Mouse (Mus musculus): ENCODE results near the gene Hoxd3.

The Hoxd3 gene

DNA sequence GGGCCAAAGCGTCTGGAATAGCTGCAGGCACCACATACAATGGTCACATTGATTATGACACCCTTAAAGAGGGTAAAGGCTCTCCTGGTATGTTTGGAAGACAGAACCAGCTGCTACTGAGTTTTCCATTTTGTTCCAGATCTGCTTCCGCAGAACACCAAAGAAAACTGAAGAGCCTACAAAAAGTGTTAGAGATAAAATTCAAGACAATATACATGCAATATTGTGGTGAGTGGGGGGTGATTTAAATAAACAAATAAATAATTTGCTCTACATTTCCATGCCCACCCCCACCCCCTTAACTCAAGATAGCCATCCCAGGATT is 27.7 kb downstream of the Hoxd3 start:
- ATAC-seq (ENCODE audit: insufficient number of reproducible peaks, low FRiP score, low TSS enrichment), result no peak

GRCm38 (mm10) chr2:74739869-74740268 is 28.1 kb downstream of the Hoxd3 start:
- no peak for ATAC-seq (ENCODE audit: insufficient number of reproducible peaks, low FRiP score, low TSS enrichment)

- ATAC-seq (ENCODE audit: insufficient number of reproducible peaks, low FRiP score, low TSS enrichment), result no peak
Measured at GRCm38 (mm10) chr2:74740311-74741091, 28.8 kb downstream of the Hoxd3 start.

DNA sequence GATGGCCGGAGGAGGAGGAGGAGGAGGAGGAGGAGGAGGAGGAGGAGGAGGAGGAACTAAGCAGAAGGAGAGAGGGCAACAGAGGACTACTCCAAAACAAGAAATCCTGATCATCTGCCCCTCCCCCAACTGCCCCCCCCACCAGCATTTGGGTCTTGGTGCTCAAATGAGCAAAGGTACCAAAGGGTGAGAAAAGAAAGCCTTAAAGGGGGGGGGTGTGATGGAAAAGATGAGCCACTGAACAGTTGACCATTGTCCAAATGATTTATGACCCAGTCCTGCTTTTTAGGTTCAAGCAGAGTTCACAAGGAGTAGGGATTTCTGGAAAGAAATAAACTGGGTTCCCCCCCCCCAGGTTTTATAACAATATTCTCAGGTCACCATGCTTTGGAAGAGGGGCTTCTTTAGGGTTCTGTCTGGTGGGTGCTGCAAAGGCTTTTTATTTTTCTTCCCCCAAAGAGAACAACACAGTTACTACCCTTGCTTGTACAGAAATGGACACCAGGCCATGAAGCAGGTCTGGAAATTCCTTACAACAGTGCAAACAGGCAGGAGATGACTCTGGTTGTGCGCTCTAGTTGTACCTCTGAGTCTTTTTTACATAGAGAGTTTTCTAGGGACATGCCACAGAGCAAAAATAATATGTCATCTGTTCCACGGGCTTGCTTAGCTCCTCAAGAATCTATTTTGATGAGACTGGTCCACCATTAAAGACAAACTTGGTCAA is 29.7 kb downstream of the Hoxd3 start:
- ATAC-seq (ENCODE audit: insufficient number of reproducible peaks, low FRiP score, low TSS enrichment), result no peak

DNA sequence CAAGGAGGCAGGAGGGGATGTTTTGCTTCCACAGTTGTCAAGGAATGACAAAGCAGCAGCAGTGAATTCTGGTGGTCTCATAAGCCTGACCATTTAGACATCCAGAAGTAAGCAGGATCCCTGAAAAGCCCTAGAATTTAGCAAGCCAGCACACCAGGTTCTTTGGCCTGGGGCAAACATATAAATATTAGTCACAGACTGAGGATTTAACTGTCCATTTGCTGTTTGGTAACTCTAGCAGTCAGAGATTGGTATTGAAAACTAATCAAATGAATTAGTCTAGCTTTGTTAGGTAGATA is 30.2 kb downstream of the Hoxd3 start:
- no peak for ATAC-seq (ENCODE audit: insufficient number of reproducible peaks, low FRiP score, low TSS enrichment)

DNA sequence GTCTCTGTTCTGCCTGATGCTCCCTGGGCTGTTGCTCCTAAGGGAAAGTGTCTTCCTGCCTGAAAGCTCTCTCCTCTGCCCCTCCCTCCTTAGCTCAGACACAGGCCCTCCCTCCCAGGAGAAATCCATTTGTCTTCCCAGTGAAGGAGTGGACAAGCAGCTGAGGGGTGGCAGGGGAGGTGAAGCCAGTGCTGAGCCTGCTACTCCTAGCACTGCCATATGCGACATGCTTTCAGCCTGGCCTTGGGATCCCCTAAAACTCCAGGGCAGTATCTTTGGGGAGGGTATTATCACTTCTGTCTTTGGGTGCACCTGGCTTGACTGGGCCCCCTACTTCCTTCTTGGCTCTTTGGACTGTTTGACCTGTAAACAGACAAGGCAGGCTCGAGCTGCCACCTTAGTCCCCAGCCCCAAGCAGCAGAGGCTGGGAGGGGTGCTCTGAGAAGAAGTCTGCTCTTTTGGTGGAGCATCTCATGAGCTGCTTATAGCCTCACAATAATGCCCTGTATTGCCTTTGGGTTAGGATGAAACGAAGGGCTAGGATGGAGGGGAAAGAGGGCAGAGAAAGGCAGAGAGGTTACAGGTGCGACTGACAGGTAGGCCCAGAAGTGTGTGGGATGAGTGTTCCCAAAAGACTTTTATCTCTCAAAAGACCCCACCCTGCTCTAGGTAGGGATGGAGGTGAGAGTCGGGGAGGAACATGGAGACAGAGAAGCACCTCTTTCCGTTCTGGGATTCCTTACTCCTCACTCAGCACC is 34.0 kb downstream of the Hoxd3 start:
- no peak for ATAC-seq (ENCODE audit: insufficient number of reproducible peaks, low FRiP score, low TSS enrichment)

DNA sequence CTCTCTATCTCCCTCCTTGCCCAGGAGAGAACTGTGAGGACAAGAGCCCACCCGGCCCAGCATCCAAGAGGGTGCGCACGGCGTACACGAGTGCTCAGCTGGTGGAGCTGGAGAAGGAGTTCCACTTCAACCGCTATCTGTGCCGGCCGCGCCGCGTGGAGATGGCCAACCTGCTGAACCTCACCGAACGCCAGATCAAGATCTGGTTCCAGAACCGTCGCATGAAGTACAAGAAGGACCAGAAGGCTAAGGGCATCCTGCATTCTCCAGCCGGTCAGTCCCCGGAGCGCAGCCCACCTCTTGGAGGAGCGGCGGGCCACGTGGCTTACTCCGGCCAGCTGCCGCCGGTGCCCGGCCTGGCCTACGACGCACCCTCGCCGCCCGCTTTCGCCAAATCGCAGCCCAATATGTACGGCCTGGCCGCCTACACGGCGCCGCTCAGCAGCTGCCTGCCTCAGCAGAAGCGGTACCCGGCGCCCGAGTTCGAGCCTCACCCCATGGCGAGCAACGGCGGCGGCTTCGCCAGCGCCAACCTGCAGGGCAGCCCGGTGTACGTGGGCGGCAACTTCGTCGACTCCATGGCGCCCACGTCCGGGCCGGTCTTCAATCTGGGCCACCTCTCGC is 34.7 kb downstream of the Hoxd3 start:
- ATAC-seq (ENCODE audit: insufficient number of reproducible peaks, low FRiP score, low TSS enrichment), result no peak

DNA sequence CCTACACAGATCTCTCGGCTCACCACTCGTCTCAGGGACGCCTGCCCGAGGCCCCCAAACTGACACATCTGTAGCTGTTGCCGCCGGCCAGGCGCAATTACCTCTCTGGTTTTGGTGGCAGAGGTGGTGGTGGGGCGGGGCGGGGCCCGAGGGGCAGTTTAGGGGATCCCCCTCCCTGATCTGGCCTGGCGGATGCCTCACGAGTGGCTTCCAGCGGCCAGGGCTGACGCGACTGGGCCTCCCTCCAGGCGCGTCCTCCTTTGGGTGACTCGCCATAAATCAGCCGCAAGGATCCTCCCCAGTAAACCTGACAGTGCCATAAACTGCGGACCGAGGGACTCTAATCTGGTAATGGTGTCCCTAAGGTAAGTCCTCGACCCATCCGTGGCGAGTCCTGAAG is 35.3 kb downstream of the Hoxd3 start:
- ATAC-seq (ENCODE audit: insufficient number of reproducible peaks, low FRiP score, low TSS enrichment), result no peak

GRCm38 (mm10) chr2:74747661-74748141 is 36.0 kb downstream of the Hoxd3 start:
- no peak for ATAC-seq (ENCODE audit: insufficient number of reproducible peaks, low FRiP score, low TSS enrichment)

GRCm38 (mm10) chr2:74748436-74748995 is 36.8 kb downstream of the Hoxd3 start:
- ATAC-seq (ENCODE audit: insufficient number of reproducible peaks, low FRiP score, low TSS enrichment), result no peak

DNA sequence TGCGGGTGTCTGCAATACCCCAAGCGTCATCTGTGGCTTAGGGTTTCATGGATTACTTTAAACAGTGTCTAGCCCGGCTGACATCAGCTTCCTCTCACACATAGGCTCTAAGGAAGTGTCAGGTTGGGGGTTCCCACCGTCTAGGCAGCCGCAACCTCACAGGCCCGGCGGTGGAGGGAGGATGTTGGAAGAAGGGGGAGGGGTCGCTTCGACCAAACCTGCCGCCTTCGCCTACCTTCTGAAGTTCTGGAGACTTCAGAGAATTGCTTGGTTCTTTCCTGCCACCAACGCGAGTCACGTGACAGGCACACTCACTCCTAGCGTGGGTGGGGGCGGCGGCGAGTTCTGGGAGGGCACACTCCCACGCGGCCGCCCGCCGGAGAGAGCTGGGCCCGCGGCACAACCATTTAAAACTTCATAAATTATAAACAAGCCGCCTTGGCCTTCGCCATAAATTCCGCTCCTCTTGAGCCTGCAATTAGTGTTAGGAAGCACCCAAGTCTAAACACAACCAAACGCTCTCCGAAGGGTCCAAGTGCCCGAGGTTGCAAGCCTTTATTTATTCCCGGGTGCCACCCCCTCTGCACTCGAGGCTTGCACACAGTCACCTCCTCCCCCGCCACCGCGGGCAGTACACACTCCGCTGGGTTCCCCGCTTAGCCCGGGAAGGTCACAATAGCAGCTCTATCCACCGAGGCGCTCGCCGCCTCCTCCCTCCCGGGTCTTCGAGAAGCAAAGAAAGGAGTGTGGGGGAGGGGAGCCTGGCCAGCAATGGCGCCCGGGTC is 37.8 kb downstream of the Hoxd3 start:
- ATAC-seq (ENCODE audit: insufficient number of reproducible peaks, low FRiP score, low TSS enrichment), result no peak

DNA sequence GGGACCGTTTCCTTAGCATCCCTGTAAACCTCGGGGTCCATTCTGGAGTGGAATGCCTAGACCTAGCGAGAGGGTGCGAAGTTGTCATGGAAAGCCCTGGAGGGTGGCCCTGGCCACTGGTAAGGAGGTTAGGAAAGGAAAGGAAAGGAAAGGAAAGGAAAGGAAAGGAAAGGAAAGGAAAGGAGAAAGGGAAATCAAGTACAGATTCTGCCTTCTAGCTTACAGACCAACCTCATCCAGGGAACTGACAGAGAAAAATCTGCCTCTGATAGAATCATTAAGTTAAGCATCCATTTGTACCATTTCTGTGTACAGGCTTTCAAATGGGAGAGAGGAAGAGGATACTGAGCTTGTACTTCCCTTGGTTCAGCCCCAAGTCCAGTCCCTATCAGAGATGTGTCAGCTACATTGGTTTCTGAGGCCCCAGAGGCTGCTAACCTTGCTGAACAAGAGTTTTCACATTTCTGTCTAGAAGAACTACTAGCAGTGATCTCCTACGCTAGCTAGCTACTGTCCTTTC is 39.1 kb downstream of the Hoxd3 start:
- no peak for ATAC-seq (ENCODE audit: insufficient number of reproducible peaks, low FRiP score, low TSS enrichment)

DNA sequence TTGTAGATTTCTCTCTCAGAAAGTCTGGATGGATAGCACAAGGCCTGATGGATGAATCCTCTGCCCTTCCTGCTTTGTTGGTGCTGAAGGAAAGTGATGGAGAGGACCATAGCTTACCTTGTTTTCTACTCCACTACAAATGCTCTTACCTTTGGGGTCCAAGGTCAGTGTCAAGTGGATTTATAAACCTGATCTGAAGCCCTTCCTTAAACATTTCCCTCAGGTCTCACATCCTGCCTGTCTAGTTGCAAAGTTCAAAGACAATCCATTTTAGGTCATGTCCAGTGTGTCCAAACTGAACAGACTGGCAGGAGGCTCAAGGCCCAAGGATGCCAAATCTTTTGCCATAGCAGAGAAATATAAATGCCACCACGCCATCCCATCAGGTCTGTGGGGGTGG is 40.1 kb downstream of the Hoxd3 start:
- ATAC-seq (ENCODE audit: insufficient number of reproducible peaks, low FRiP score, low TSS enrichment), result no peak

GRCm38 (mm10) chr2:74752431-74753174 is 40.9 kb downstream of the Hoxd3 start:
- ATAC-seq (ENCODE audit: insufficient number of reproducible peaks, low FRiP score, low TSS enrichment), result no peak

DNA sequence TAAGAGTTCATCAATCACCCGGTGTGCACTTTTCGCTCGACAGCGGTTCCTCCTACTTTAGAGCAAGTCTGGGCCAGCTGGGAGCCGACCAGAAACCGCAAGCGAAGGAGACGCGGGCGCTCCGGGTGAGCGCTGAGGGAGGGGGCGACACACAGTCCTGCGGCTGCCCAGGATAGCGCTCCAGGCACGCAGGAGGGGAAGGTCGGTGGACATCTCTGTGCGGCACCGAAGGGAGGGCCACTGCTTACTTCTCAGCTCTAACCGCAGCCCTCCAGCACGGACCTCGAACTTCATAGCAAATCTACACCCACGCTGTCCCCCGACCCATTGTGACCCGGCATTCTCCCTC is 41.4 kb downstream of the Hoxd3 start:
- ATAC-seq (ENCODE audit: insufficient number of reproducible peaks, low FRiP score, low TSS enrichment), result no peak

DNA sequence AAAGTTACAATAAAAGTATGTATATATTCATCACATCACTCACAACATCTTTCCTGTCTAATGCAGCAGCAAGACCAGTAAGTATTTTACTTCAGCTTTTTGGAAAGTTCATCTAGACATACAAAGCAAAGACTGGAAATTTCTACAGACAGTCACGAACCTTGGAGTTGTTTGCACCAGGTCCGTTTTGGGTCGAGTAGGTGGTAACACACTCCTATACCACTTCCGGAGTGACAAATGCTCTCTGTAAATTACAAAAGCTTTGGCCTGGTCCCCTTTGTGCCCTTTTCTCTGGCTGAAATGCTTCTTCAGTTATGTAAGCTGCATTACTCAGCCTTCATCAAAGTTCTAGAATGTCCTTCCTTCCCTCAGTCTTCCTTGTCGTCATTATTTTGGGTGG is 42.0 kb downstream of the Hoxd3 start:
- ATAC-seq (ENCODE audit: insufficient number of reproducible peaks, low FRiP score, low TSS enrichment), result no peak

- ATAC-seq (ENCODE audit: insufficient number of reproducible peaks, low FRiP score, low TSS enrichment), result no peak
Measured at GRCm38 (mm10) chr2:74760146-74760545, 48.4 kb downstream of the Hoxd3 start.

DNA sequence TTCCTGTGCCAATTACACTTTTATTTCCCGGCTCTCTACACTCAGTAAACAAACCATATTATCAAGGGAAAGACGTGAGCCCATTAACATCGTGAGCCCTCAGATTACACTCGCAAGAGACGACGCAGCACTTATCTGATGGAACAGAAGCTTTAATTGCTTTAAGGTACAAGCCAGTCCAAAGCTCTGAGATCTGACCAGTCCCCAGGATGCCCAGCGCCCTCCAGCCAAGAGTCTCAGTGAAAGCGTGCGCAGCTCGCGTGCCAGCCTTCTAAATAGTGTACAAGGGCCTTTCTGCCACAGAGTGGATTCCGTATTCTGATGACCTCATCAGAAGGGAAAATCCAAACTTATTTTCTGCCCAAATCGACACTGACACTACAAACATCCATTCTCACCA is 50.2 kb downstream of the Hoxd3 start:
- no peak for ATAC-seq (ENCODE audit: insufficient number of reproducible peaks, low FRiP score, low TSS enrichment)
